In genomic region chr8:123064072-123064471, GRCm38 (mm10) we compare ENCODE assay signal across 8 mouse cellular contexts. TPM values are rescaled to one million over a fixed set of nuclear protein-coding genes. Genes with fewer than 3 reads are reported as not detected.
DNase-seq lines count a peak whose midpoint lies in the region; ATAC-seq lines count a peak whose summit lies in the region.

No protein-coding gene starts in this region.

- H3K27me3 ChIP-seq in megakaryocyte, embryonic 14.5 days (replicated peaks): no peaks in the 10 kb centered on the region
- H3K27me3 ChIP-seq in forebrain, embryonic 14.5 days (replicated peaks; ENCODE audit: control insufficient read depth, insufficient read depth, low read length): no peaks in the 10 kb centered on the region
- no peaks in the 10 kb centered on the region for H3K27me3 ChIP-seq in limb, embryonic 15.5 days
- H3K27me3 ChIP-seq in stomach, embryonic 15.5 days (replicated peaks): no peaks in the 10 kb centered on the region

- no peak for DNase-seq in forebrain, embryonic 14.5 days (ENCODE audit: low spot score)
- no peak for DNase-seq in right cerebral cortex, postnatal 14 days
- DNase-seq in right cerebral cortex, adult 18-20 months: no peak
- no peak for DNase-seq in embryo, embryonic 10.5 days (ENCODE audit: low spot score)

- no peak overlapping the region; the same call in 1 of the 2 replicates for H3K27ac ChIP-seq in forebrain, embryonic 14.5 days (ENCODE audit: low read depth, low read length)
- no peak overlapping the region for H3K27ac ChIP-seq in limb, embryonic 15.5 days
- no peak overlapping the region for H3K27ac ChIP-seq in stomach, embryonic 15.5 days

- H3K4me3 ChIP-seq in megakaryocyte, embryonic 14.5 days (replicated peaks): peak overlapping the region; percentile 96
- H3K4me3 ChIP-seq in forebrain, embryonic 14.5 days (ENCODE audit: low read depth, low read length): no peak overlapping the region
- H3K4me3 ChIP-seq in limb, embryonic 15.5 days: peak overlapping the region; percentile 95; the same call in 1 of the 2 replicates
- H3K4me3 ChIP-seq in stomach, embryonic 15.5 days (replicated peaks): peak overlapping the region; percentile 96; the same call in 1 of the 2 replicates

- peaks cover 46% of the 10 kb centered on the region for H3K4me1 ChIP-seq in megakaryocyte, embryonic 14.5 days
- peaks cover 8% of the 10 kb centered on the region; the same call in 1 of the 2 replicates for H3K4me1 ChIP-seq in forebrain, embryonic 14.5 days (ENCODE audit: control insufficient read depth, insufficient read depth, low read length)
- peaks cover 20% of the 10 kb centered on the region for H3K4me1 ChIP-seq in limb, embryonic 15.5 days
- H3K4me1 ChIP-seq in stomach, embryonic 15.5 days: peaks cover 16% of the 10 kb centered on the region

- WGBS in forebrain, embryonic 14.5 days: 81% methylated on average over 4 of the region's 4 CpGs
- whole genome bisulfite sequencing in limb, embryonic 15.5 days: 59% methylated on average over 4 of the region's 4 CpGs
- 83% methylated on average over 4 of the region's 4 CpGs for WGBS in stomach, embryonic 15.5 days

- H3K4me2 ChIP-seq in forebrain, embryonic 14.5 days (ENCODE audit: low read length): peak overlapping the region; percentile 83
- peak overlapping the region; percentile 53; the same call in 1 of the 2 replicates for H3K4me2 ChIP-seq in limb, embryonic 15.5 days
- H3K4me2 ChIP-seq in stomach, embryonic 15.5 days: peak overlapping the region; percentile 75

- H3K36me3 ChIP-seq in megakaryocyte, embryonic 14.5 days (replicated peaks; ENCODE audit: low read length): peaks cover 27% of the 10 kb centered on the region
- peaks cover 4% of the 10 kb centered on the region; the same call in 1 of the 2 replicates for H3K36me3 ChIP-seq in forebrain, embryonic 14.5 days (ENCODE audit: control insufficient read depth, insufficient read depth, low read length)
- H3K36me3 ChIP-seq in limb, embryonic 15.5 days: peaks cover 16% of the 10 kb centered on the region
- H3K36me3 ChIP-seq in stomach, embryonic 15.5 days: no peaks in the 10 kb centered on the region

- no peaks in the 10 kb centered on the region for H3K9me3 ChIP-seq in megakaryocyte, embryonic 14.5 days
- H3K9me3 ChIP-seq in forebrain, embryonic 14.5 days (replicated peaks; ENCODE audit: control insufficient read depth, low read length): no peaks in the 10 kb centered on the region
- no peaks in the 10 kb centered on the region for H3K9me3 ChIP-seq in limb, embryonic 15.5 days
- no peaks in the 10 kb centered on the region for H3K9me3 ChIP-seq in stomach, embryonic 15.5 days

- no peak for ATAC-seq in megakaryocyte, adult 5-6 weeks (ENCODE audit: poor library complexity, severe bottlenecking)
- no peak for ATAC-seq in forebrain, embryonic 14.5 days
- no peak for ATAC-seq in limb, embryonic 15.5 days (ENCODE audit: insufficient number of reproducible peaks, low FRiP score, low TSS enrichment, low read depth)
- ATAC-seq in stomach, embryonic 15.5 days (ENCODE audit: insufficient read depth, low FRiP score, low read depth): no peak

- no peak overlapping the region for H3K9ac ChIP-seq in forebrain, embryonic 14.5 days (ENCODE audit: low read length)
- no peak overlapping the region for H3K9ac ChIP-seq in limb, embryonic 15.5 days
- no peak overlapping the region for H3K9ac ChIP-seq in stomach, embryonic 15.5 days

RNA-seq across cellular contexts. Expression of gene Spg7, which starts 1.3 kb away (rescaled TPM):
- polyA plus RNA-seq in megakaryocyte, embryonic 14.5 days (2012; ENCODE audit: insufficient read depth, low replicate concordance): 9.5 and 14.6 TPM in 2 replicates
- 39.2 and 40.0 TPM in 2 replicates for total RNA-seq in megakaryocyte, adult 5-6 weeks (2015)
- total RNA-seq in megakaryocyte, adult 5-6 weeks (2017): 34.3 and 56.2 TPM in 2 replicates
- polyA plus RNA-seq in forebrain, embryonic 14.5 days (2014; fragmentation: Nextera tagmentation; extraction: Ambion mirVana): 34.2 and 38.2 TPM in 2 replicates
- polyA plus RNA-seq in limb, embryonic 15.5 days (2015; fragmentation: Nextera tagmentation; extraction: Ambion mirVana): 33.4 and 38.5 TPM in 2 replicates
- 48.2 and 50.7 TPM in 2 replicates for polyA plus RNA-seq in stomach, embryonic 15.5 days (2015; fragmentation: Nextera tagmentation; extraction: Ambion mirVana)

RNA-seq across cellular contexts. Expression of gene Ankrd11, which starts 22.0 kb away (rescaled TPM):
- polyA plus RNA-seq in megakaryocyte, embryonic 14.5 days (2012; ENCODE audit: insufficient read depth, low replicate concordance): 46.9 and 49.4 TPM in 2 replicates
- 86.2 and 87.9 TPM in 2 replicates for total RNA-seq in megakaryocyte, adult 5-6 weeks (2015)
- 90.5 and 102 TPM in 2 replicates for total RNA-seq in megakaryocyte, adult 5-6 weeks (2017)
- 32.1 and 34.9 TPM in 2 replicates for polyA plus RNA-seq in forebrain, embryonic 14.5 days (2014; fragmentation: Nextera tagmentation; extraction: Ambion mirVana)
- 44.8 and 45.3 TPM in 2 replicates for polyA plus RNA-seq in limb, embryonic 15.5 days (2015; fragmentation: Nextera tagmentation; extraction: Ambion mirVana)
- polyA plus RNA-seq in stomach, embryonic 15.5 days (2015; fragmentation: Nextera tagmentation; extraction: Ambion mirVana): 63.9 and 67.3 TPM in 2 replicates

RNA-seq across cellular contexts. Expression of gene Rpl13, which starts 38.1 kb away (rescaled TPM):
- 3,221 and 4,089 TPM in 2 replicates for polyA plus RNA-seq in megakaryocyte, embryonic 14.5 days (2012; ENCODE audit: insufficient read depth, low replicate concordance)
- total RNA-seq in megakaryocyte, adult 5-6 weeks (2015): 726 and 746 TPM in 2 replicates
- total RNA-seq in megakaryocyte, adult 5-6 weeks (2017): 1,905 and 2,227 TPM in 2 replicates
- 1,075 and 1,254 TPM in 2 replicates for polyA plus RNA-seq in forebrain, embryonic 14.5 days (2014; fragmentation: Nextera tagmentation; extraction: Ambion mirVana)
- 1,386 and 1,581 TPM in 2 replicates for polyA plus RNA-seq in limb, embryonic 15.5 days (2015; fragmentation: Nextera tagmentation; extraction: Ambion mirVana)
- 1,122 and 1,488 TPM in 2 replicates for polyA plus RNA-seq in stomach, embryonic 15.5 days (2015; fragmentation: Nextera tagmentation; extraction: Ambion mirVana)

RNA-seq across cellular contexts. Expression of gene Cpne7, which starts 53.1 kb away (rescaled TPM):
- polyA plus RNA-seq in megakaryocyte, embryonic 14.5 days (2012; ENCODE audit: insufficient read depth, low replicate concordance): 0.43 TPM in 1 of 2 replicates, not detected in the other
- 0.11 TPM in 1 of 2 replicates, not detected in the other for total RNA-seq in megakaryocyte, adult 5-6 weeks (2015)
- 0.22 and 0.98 TPM in 2 replicates for total RNA-seq in megakaryocyte, adult 5-6 weeks (2017)
- polyA plus RNA-seq in forebrain, embryonic 14.5 days (2014; fragmentation: Nextera tagmentation; extraction: Ambion mirVana): 1.0 and 2.7 TPM in 2 replicates
- 0.84 and 1.2 TPM in 2 replicates for polyA plus RNA-seq in limb, embryonic 15.5 days (2015; fragmentation: Nextera tagmentation; extraction: Ambion mirVana)
- polyA plus RNA-seq in stomach, embryonic 15.5 days (2015; fragmentation: Nextera tagmentation; extraction: Ambion mirVana): 2.0 and 2.3 TPM in 2 replicates
